Mouse (Mus musculus) CH12F3 (cell line): ENCODE results near the gene Hopx.

ENCODE experiments used
- in situ Hi-C: fragments of 300-500 bp; cut with MboI; formaldehyde crosslinking; loops from 2 replicates; pipeline ENCODE4 v1.14.3; 2020; ENCODE audit warnings: low sequenced_read_pairs

Gene Hopx

GRCm38 (mm10) chr5:77133960-77134359 lies 19.0 kb upstream of the Hopx start:
- in situ Hi-C loops = no loop called here

DNA sequence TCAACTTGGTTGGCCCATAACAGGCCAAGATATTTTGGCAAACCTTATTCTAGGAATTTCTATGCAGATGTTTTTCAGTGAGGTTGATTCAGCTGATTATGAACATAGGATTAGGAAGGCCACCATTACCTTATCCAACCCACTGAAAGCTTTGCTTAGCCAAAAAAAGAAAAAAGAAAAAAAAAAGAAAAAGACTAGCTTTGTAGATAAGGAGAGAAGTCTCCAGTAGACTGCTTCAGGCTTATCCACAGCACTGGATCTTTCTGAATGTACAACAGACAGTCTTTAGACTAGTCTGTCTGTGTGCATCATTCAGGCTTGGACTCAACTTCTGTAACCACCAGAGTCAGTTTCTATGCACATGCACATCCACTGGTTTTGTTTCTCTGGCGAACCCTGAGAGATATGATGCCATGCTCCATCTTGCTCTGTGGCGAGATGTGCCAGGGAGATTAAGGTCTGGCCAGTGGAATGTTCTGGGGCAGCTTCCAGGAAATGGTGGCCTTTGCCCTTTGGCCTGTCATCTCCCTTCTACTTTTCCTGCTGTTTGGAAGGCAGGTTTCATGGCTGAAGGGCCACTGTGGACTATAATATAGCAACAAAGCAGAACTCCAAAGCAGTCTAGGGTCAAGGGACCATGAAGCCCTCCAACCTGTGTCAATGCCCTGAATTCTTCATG lies 17.7 kb upstream of the Hopx start:
- in situ Hi-C loops = no loop called here

- in situ Hi-C loops = no loop called here
Observed at GRCm38 (mm10) chr5:77131879-77132278, 17.0 kb upstream of the Hopx start.

- in situ Hi-C loops = no loop called here
Observed at GRCm38 (mm10) chr5:77130310-77131020, 15.5 kb upstream of the Hopx start.

DNA sequence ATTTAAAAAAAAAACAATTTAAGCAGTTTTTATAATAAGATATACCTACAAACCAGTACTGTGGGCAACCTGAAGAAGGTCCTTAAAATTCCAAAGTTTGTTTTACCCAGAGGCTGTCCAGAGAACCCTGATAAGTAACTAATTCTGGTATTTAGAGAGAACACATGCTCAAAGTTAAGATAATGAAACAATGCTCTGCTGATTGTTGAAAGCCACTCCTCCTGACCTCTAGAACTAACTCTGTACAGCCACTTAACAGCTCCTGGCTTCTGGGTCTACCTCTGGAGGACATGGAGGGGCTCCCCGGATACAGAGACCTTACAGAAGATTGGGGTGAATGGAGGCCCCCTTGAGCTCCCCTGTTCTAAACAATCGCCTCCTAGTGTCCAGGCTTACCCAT lies 15.0 kb upstream of the Hopx start:
- in situ Hi-C loops = no loop called here

DNA sequence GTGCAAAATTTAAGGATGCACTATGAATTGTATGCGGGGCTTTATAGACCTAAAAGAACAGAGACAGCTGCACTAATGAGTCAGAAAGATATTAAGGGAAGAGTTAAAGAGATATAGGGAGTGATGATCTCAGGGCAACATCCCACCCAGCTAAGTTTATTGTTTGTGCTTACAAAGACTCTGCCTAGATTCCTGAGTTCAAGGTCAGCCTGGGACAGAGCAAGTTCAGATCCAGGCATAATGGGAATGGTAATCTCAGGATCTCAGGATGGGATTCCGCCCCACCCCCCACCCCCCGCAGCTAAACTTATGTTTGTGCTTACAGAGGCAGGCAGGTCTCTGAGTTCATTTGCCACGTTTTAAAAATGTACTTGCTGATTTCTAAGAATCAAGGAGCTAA lies 13.9 kb upstream of the Hopx start:
- in situ Hi-C loops = no loop called here

DNA sequence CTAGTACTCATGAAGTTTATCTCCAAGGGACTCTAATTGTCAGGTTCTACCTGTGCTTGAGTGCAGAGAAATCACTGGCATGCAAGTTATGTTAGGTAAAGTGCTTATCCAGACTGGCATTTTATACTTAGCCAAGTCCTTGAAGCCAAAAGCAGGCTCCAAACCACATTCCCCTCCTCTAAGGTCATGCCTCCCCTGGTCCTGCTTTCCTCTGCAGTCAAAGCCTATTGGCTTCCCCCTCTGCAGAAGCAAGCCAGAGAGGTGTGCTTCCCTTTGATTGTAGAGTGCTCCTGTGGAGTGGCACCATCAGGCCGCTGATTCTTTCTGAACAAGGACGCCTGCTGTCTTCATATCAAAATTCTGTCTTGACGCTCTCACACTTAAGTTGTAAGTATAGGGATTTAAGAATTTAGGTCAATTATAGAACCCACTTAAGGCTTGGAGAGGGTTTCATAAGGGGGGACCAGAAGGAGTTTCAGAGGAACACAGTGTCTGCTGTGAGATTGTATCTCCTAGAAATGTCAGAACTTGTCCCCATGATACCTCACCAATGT lies 11.6 kb upstream of the Hopx start:
- in situ Hi-C loops = no loop called here

- in situ Hi-C loops = no loop called here
Observed at GRCm38 (mm10) chr5:77124817-77125283, 9.9 kb upstream of the Hopx start.

DNA sequence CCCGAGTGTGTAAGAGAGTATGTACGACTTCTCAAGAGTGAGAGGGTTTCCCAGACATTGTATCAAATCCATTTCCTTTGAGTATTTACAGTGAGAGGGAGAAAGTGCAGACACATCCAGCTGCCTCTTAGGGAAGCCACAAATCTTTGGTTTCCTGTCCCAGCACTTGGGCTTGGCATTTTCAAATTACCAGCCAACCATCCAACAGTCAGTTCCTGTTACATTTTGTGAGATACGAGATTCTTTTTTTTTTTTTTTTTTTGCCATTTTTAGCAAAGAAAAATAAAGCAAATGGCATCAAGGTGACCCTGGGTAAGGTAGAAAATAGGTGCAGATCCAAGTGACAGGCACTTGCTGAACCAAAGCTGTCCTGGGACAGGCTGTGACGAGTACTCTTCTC lies 9.2 kb upstream of the Hopx start:
- in situ Hi-C loops = no loop called here

- in situ Hi-C loops = no loop called here
Observed at GRCm38 (mm10) chr5:77123597-77123996, 8.7 kb upstream of the Hopx start.

- in situ Hi-C loops = no loop called here
Observed at GRCm38 (mm10) chr5:77122254-77123192, 7.6 kb upstream of the Hopx start.

- in situ Hi-C loops = no loop called here
Observed at GRCm38 (mm10) chr5:77120701-77121100, 5.8 kb upstream of the Hopx start.

GRCm38 (mm10) chr5:77119475-77120422 lies 4.8 kb upstream of the Hopx start:
- in situ Hi-C loops = no loop called here

DNA sequence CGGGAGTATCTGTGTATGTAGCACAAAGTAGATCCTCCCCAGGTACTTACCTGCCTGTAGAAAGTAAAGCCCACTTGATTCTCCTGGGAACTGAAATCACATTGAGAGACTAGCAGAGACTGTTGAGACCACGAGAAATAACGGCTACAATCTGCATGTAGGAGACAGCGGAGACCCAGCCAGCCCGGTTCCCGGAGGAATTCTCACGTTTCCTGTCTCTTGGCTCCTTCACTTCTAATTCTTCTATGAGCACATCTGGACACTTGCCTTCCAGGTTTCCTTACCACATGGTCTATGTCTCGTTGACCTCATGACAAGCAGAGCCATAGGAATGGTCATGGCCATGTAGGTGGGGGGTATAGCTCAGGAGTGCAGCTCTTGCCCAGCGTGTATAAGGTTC lies 811 bp upstream of the Hopx start:
- in situ Hi-C loops = no loop called here

DNA sequence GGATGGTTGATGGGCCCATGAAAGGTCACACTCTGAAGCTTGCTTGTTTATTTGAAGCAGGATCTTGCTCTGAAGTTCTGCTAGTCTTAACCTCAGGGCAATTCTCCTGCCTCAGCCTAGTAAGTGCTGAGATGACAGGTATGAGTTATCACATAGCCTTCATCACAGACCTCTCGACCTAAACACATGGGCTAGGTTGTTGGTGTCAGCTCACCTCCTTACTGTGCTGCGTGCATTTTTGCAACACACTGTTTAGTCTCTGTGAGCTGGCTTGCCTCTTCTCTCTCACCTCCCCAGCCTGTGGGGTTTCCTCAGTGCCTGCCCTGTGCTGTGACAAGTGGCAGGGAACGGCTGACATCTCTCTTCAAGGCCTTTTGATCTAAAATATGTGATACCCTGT lies 1.1 kb downstream of the Hopx start:
- in situ Hi-C loops = no loop called here

GRCm38 (mm10) chr5:77112066-77112465 lies 2.9 kb downstream of the Hopx start:
- in situ Hi-C loops = no loop called here

- in situ Hi-C loops = no loop called here
Observed at GRCm38 (mm10) chr5:77109814-77110213, 5.1 kb downstream of the Hopx start.

GRCm38 (mm10) chr5:77108806-77109205 lies 6.1 kb downstream of the Hopx start:
- in situ Hi-C loops = no loop called here

DNA sequence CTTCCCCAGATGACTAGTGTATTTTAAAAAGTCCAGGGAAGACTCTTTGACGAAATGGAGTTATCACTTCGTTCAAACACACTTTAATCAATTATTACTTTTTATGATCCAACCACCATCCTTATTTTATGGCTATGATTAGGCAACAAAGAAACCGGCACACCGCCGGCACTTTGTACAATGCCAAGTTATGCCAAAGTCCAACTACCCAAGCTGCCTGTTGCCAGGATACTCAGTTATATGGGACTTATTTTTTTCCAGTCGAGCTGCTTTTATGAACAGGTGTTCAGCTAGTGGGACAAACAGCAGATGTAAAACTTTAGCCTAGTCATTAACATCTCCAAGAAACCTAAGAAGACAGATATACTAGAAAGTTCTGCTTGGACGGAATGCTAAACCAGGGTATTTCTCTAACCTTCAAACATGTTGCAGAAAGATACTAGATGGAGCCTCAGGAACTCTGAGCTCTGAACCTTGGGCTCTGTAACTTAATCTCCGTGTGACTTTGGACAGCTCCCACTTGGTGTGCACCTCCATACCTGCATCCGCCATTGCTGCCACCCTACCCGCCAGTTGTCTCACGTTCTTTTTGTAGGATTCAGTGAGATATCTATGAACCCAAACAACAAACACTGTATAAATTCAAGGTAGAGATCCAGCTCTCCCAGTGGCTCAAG lies 7.6 kb downstream of the Hopx start:
- in situ Hi-C loops = no loop called here
